Mouse (Mus musculus): Measurements from ENCODE around the gene Nav2. TPM values are rescaled to one million over a fixed set of nuclear protein-coding genes. Genes with fewer than 3 reads are reported as not detected.
A peak's percentile ranks its signal among the peaks of the same experiment; 100 is the strongest.

Nav2 gene
- total RNA-seq, 2 experiments from 2014 or later, result 94.6 to 122 TPM

- peak in 1 of 2 experiments; percentile 70 for DNase-seq (ENCODE audit: low spot score in 2 of 2)
Observed at GRCm38 (mm10) chr7:49248333-49249086, 340.0 kb downstream of the Nav2 start.

GRCm38 (mm10) chr7:49249462-49249861 lies 340.9 kb downstream of the Nav2 start:
- intact Hi-C loops (cut with DNase I), result loop anchor here (2.0 to 5.0 kb wide), 2 partner anchors 59 to 102 kb away; no protein-coding TSS in a partner anchor
- DNase-seq (ENCODE audit: low spot score in 2 of 2), result no peak

More at GRCm38 (mm10) chr7:49248333-49249086, 340.0 kb downstream of the Nav2 start:
- intact Hi-C loops (cut with DNase I), result loop anchor here (2.0 to 5.0 kb wide), 2 partner anchors 58 to 101 kb away; no protein-coding TSS in a partner anchor

GRCm38 (mm10) chr7:49249996-49250395 lies 341.5 kb downstream of the Nav2 start:
- DNase-seq (ENCODE audit: low spot score in 2 of 2), result peak; percentile 94 to 95
- intact Hi-C loops (cut with DNase I), result loop anchor here (2.0 to 5.0 kb wide), 3 partner anchors 23 to 103 kb away; no protein-coding TSS in a partner anchor

- intact Hi-C loops (cut with DNase I), result loop anchor here (2.0 kb wide), 1 partner anchor 22 kb away; no protein-coding TSS in a partner anchor
- DNase-seq (ENCODE audit: low spot score in 2 of 2), result no peak
Observed at GRCm38 (mm10) chr7:49250581-49251307, 342.2 kb downstream of the Nav2 start.

- DNase-seq (ENCODE audit: low spot score in 2 of 2), result no peak
- intact Hi-C loops (cut with DNase I), result loop anchor here (2.0 kb wide), 1 partner anchor 22 kb away; no protein-coding TSS in a partner anchor
Observed at GRCm38 (mm10) chr7:49251308-49251638, 342.8 kb downstream of the Nav2 start.

- intact Hi-C loops (cut with DNase I), result no loop called here
Observed at GRCm38 (mm10) chr7:49252444-49252843, 343.9 kb downstream of the Nav2 start.

GRCm38 (mm10) chr7:49252902-49253301 lies 344.4 kb downstream of the Nav2 start:
- DNase-seq (ENCODE audit: low spot score in 2 of 2), result no peak
- intact Hi-C loops (cut with DNase I), result no loop called here

More at GRCm38 (mm10) chr7:49252444-49252843, 343.9 kb downstream of the Nav2 start:
- no peak for DNase-seq (ENCODE audit: low spot score in 2 of 2)

- intact Hi-C loops (cut with DNase I), result no loop called here
Observed at GRCm38 (mm10) chr7:49255053-49255452, 346.5 kb downstream of the Nav2 start.

GRCm38 (mm10) chr7:49257234-49257906 lies 348.9 kb downstream of the Nav2 start:
- DNase-seq (ENCODE audit: low spot score in 2 of 2), result no peak
- intact Hi-C loops (cut with DNase I), result no loop called here

More at GRCm38 (mm10) chr7:49255053-49255452, 346.5 kb downstream of the Nav2 start:
- no peak for DNase-seq (ENCODE audit: low spot score in 2 of 2)

- DNase-seq (ENCODE audit: low spot score in 2 of 2), result no peak
- intact Hi-C loops (cut with DNase I), result no loop called here
Observed at GRCm38 (mm10) chr7:49258088-49258487, 349.6 kb downstream of the Nav2 start.

GRCm38 (mm10) chr7:49261941-49262511 lies 353.5 kb downstream of the Nav2 start:
- no peak for DNase-seq (ENCODE audit: low spot score in 2 of 2)
- intact Hi-C loops (cut with DNase I), result no loop called here

- no peak for DNase-seq (ENCODE audit: low spot score in 2 of 2)
- intact Hi-C loops (cut with DNase I), result no loop called here
Observed at GRCm38 (mm10) chr7:49266422-49266821, 357.9 kb downstream of the Nav2 start.

GRCm38 (mm10) chr7:49267621-49268325 lies 359.3 kb downstream of the Nav2 start:
- DNase-seq (ENCODE audit: low spot score in 2 of 2), result peak; percentile 74 to 81
- intact Hi-C loops (cut with DNase I), result no loop called here

GRCm38 (mm10) chr7:49268401-49268921 lies 359.9 kb downstream of the Nav2 start:
- no peak for DNase-seq (ENCODE audit: low spot score in 2 of 2)
- intact Hi-C loops (cut with DNase I), result no loop called here

GRCm38 (mm10) chr7:49270855-49271254 lies 362.3 kb downstream of the Nav2 start:
- no peak for DNase-seq (ENCODE audit: low spot score in 2 of 2)
- intact Hi-C loops (cut with DNase I), result no loop called here

GRCm38 (mm10) chr7:49272445-49273439 lies 364.2 kb downstream of the Nav2 start:
- DNase-seq (ENCODE audit: low spot score in 2 of 2), result peak; percentile 88 to 89
- intact Hi-C loops (cut with DNase I), result loop anchor here (2.0 kb wide), 2 partner anchors 22 to 140 kb away; no protein-coding TSS in a partner anchor

- intact Hi-C loops (cut with DNase I), result loop anchor here (2.0 kb wide), 2 partner anchors 23 to 141 kb away; no protein-coding TSS in a partner anchor
- no peak for DNase-seq (ENCODE audit: low spot score in 2 of 2)
Observed at GRCm38 (mm10) chr7:49273907-49274656, 365.6 kb downstream of the Nav2 start.

Data from left cerebral cortex, postnatal 14 days (tissue).